Mouse (Mus musculus) neural tube, embryonic 11.5 days (tissue): ENCODE data around the gene Atp1a4. TPM values are rescaled to one million over a fixed set of nuclear protein-coding genes. Genes with fewer than 3 reads are reported as not detected.

Experiments
- ATAC-seq: fragments of 200-750 bp; cut with Nextera tagmentation; 2 replicates; pipeline ENCODE4 v1.8.0; 2017; ENCODE audit warnings: moderate number of reproducible peaks, mild to moderate bottlenecking, moderate TSS enrichment, moderate library complexity; ENCODE audit not compliant: insufficient read depth, low FRiP score, low TSS enrichment
- DNase-seq: peaks from one replicate; pipeline ENCODE4 v3.0.0-alpha.2; 2015; ENCODE audit warnings: low spot score
- H3K27ac ChIP-seq: fragments of 300-500 bp; sonication (generic); 2 replicates; pipeline ENCODE4 v1.5.1; 2014; ENCODE audit warnings: low read depth, mild to moderate bottlenecking, low read length
- H3K27me3 ChIP-seq: fragments of 300-500 bp; sonication (generic); 2 replicates; pipeline ENCODE4 v1.6.1; 2014; ENCODE audit warnings: mild to moderate bottlenecking, low read length, mixed read lengths; ENCODE audit not compliant: control insufficient read depth, insufficient read depth
- H3K36me3 ChIP-seq: fragments of 300-500 bp; sonication (generic); 2 replicates; pipeline ENCODE4 v1.6.1; 2014; ENCODE audit warnings: mild to moderate bottlenecking, low read length, moderate library complexity, mixed read lengths; ENCODE audit not compliant: control insufficient read depth, insufficient read depth
- H3K4me1 ChIP-seq: fragments of 300-500 bp; sonication (generic); 2 replicates; pipeline ENCODE4 v1.6.1; 2014; ENCODE audit warnings: low read length, mixed read lengths; ENCODE audit not compliant: control insufficient read depth, insufficient read depth
- H3K4me2 ChIP-seq: fragments of 300-500 bp; sonication (generic); 2 replicates; pipeline ENCODE4 v1.6.1; 2014; ENCODE audit warnings: low read depth, mild to moderate bottlenecking, moderate library complexity
- H3K4me3 ChIP-seq: fragments of 300-500 bp; sonication (generic); 2 replicates; pipeline ENCODE4 v1.5.1; 2014; ENCODE audit warnings: low read depth, low read length
- H3K9ac ChIP-seq: fragments of 300-500 bp; sonication (generic); 2 replicates; pipeline ENCODE4 v1.6.1; 2014; ENCODE audit warnings: mild to moderate bottlenecking, low read length
- H3K9me3 ChIP-seq: fragments of 300-500 bp; sonication (generic); 2 replicates; pipeline ENCODE4 v1.6.1; 2016; ENCODE audit warnings: low read length; ENCODE audit not compliant: control insufficient read depth
- WGBS: fragments of 180-500 bp; shearing (Covaris S2); extraction: QIAGEN DNeasy Blood & Tissue Kit; methylation state at CpG from one replicate; pipeline ENCODE4 v1.1.7; 2014; 5-methylcytosine and 5-hydroxymethylcytosine counted together
- polyA plus RNA-seq: library from polyadenylated mRNA; unstranded; fragments of >200 nt; fragmentation: Nextera tagmentation; extraction: Ambion mirVana; gene quantifications from 2 replicates; pipeline ENCODE4 v1.2.1, GENCODE M21; 2014

The Atp1a4 gene
- polyA plus RNA-seq, 1 experiment from 2014 or later: not detected

DNA sequence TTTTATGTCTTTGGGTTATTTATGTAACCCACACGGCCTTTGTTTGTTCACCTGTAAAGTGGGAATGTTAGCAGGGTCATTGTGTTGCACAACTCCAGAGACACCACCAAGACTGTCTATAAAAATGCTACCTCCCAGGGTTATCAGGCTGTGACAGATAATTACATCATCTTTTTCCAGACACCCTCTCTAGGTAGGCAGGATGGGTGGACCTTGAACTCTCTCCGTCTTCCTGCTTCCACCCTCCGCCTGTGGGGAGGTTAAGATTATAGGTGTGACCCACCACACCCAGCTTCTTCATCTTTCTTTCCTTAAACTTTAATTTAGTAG lies 31.4 kb upstream of the Atp1a4 start:
- Histone ChIP-seq H3K4me2 (no peak overlapping the region), H3K4me3 (no peak overlapping the region), H3K36me3 (no peaks in the 10 kb centered on the region), H3K27me3 (no peaks in the 10 kb centered on the region), H3K4me1 (no peaks in the 10 kb centered on the region), H3K27ac (no peak overlapping the region), H3K9ac (no peak overlapping the region), H3K9me3 (no peaks in the 10 kb centered on the region)
- DNase-seq: no peak
- 88% methylated on average over 3 of the region's 3 CpGs for WGBS
- no peak for ATAC-seq

- Histone ChIP-seq H3K9me3 (no peaks in the 10 kb centered on the region), H3K9ac (no peak overlapping the region), H3K4me1 (no peaks in the 10 kb centered on the region), H3K27me3 (no peaks in the 10 kb centered on the region), H3K27ac (no peak overlapping the region), H3K4me2 (no peak overlapping the region), H3K36me3 (no peaks in the 10 kb centered on the region), H3K4me3 (no peak overlapping the region)
- no peak for DNase-seq
- ATAC-seq: no peak
- WGBS: 94% methylated on average over 11 of the region's 11 CpGs
These were observed 30.8 kb upstream of the Atp1a4 start for GRCm38 (mm10) chr1:172288900-172289616.

DNA sequence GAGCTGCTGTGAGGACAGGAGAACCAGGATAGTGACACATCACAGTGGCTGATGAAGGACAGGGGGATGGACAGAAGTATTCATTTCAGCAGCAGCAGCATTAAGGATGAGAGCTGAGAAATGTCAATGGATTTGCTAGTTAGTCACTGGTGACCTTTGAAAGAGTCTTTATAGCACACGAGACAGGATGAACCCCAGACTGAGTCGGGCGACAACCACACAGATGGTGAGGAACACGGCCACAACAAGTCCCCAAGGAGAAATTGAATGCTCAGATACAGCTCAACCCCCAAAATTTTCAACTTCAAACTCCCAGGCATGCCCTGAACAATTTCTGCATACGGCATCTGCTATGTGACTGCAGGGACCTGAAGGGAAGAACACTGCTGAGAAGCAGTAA lies 28.5 kb upstream of the Atp1a4 start:
- Histone ChIP-seq H3K27ac (no peak overlapping the region), H3K36me3 (no peaks in the 10 kb centered on the region), H3K9me3 (no peaks in the 10 kb centered on the region), H3K4me3 (no peak overlapping the region), H3K4me1 (no peaks in the 10 kb centered on the region), H3K27me3 (no peaks in the 10 kb centered on the region), H3K9ac (no peak overlapping the region), H3K4me2 (no peak overlapping the region)
- no peak for DNase-seq
- ATAC-seq: no peak
- WGBS: 86% methylated on average over 5 of the region's 5 CpGs

GRCm38 (mm10) chr1:172284221-172284620 lies 26.0 kb upstream of the Atp1a4 start:
- H3K4me3 ChIP-seq: no peak overlapping the region
- WGBS: 87% methylated on average over 14 of the region's 14 CpGs
- no peaks in the 10 kb centered on the region for H3K4me1 ChIP-seq
- H3K9me3 ChIP-seq: no peaks in the 10 kb centered on the region
- no peak overlapping the region for H3K27ac ChIP-seq
- H3K9ac ChIP-seq: no peak overlapping the region
- H3K27me3 ChIP-seq: no peaks in the 10 kb centered on the region
- DNase-seq: no peak
- no peak for ATAC-seq
- no peaks in the 10 kb centered on the region for H3K36me3 ChIP-seq
- H3K4me2 ChIP-seq: no peak overlapping the region

DNA sequence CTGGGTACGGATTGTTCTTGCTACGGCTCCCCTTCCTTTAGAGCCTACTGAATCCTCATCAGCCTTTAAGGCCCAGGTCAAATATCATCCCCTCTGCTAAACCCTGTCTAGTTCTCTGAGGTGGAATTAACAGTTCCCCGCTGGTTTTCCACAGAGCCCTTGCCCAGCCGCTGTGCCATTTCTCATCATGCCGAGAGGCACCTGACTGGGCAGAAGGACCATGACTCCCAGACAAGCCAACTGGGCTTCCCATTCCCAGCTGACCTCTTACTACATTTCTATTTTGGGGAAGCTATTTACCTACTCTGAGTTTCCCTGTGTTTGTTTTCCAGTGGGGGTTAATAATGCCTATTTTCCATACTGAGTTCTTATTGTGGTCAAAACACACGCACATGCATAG lies 24.9 kb upstream of the Atp1a4 start:
- Histone ChIP-seq H3K9me3 (no peaks in the 10 kb centered on the region), H3K4me2 (no peak overlapping the region), H3K9ac (no peak overlapping the region), H3K36me3 (no peaks in the 10 kb centered on the region), H3K4me3 (no peak overlapping the region), H3K4me1 (no peaks in the 10 kb centered on the region), H3K27ac (no peak overlapping the region), H3K27me3 (no peaks in the 10 kb centered on the region)
- ATAC-seq: no peak
- WGBS: 92% methylated on average over 6 of the region's 6 CpGs
- DNase-seq: no peak

DNA sequence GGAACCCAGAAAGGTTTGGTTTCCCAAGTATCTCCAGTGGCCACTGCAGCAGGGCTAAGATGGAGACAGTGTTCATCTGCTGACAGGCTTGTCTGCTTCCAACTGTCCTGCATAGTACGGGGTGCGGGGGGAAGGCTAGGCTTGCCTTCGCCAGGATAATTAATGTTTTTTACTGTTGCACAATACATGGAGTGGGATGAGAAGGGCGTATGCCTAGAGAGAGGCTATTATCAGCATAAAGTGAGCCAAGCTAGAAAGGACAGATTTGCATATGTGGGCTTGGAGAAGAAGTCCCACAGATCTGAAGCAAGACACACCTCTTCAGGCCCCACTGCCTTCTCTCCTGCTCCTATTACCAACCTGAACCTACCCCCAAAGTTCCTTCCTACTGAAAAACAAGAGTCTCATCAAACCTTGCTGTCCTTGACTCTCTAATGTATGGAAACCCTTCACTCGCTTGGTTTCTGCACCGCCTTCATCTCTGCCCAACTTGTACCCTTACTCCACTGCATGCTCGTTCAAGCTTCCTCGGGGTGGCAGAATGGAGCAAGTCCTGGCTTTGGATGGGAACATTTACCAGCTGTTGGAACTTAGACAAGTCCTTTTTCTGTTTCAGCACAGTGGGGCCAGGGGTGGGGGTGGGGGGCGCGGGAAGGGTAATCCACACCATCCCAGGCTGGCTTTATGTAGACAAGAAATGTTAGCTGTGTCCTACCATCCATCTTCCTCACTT lies 23.5 kb upstream of the Atp1a4 start:
- no peak for ATAC-seq
- Histone ChIP-seq H3K4me2 (no peak overlapping the region), H3K36me3 (no peaks in the 10 kb centered on the region), H3K27me3 (no peaks in the 10 kb centered on the region), H3K4me3 (no peak overlapping the region), H3K9ac (no peak overlapping the region), H3K27ac (no peak overlapping the region), H3K9me3 (no peaks in the 10 kb centered on the region), H3K4me1 (no peaks in the 10 kb centered on the region)
- no peak for DNase-seq
- 84% methylated on average over 10 of the region's 10 CpGs for WGBS

DNA sequence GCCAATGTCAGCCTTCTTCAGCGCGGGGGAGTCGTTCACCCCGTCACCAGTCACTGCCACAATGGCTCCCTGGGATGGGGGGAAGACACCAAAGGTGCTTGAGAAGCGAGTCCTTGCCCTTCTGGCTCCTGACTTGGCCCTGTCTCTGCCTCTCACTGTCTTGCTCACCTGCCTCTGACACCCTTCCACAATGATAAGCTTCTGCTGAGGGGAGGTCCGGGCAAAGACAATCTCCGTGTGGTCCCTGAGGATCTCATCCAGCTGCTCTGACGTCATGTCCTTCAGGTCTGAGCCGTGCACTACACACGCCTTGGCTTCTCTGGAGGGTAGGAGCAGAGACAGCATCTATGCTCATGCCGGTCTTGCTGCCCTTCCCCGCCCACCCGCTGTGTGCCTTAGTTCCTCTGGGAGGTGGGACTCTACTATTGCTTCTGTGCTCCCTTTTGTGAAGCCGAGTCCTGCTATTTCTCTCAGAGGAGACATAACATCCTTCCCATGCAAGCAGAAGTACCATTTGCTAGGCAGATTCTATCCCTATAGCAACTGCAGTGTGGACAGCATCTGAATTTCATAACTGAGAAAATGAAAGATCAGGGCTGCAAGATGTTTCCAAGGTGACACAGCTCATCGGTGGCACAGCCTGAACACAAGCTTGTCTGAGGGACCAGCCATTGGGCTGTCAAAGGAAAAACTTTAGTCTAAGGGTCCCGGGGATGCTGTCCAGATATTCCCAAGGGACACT lies 21.7 kb upstream of the Atp1a4 start:
- DNase-seq: no peak
- no peak for ATAC-seq
- Histone ChIP-seq H3K4me3 (no peak overlapping the region), H3K4me1 (no peaks in the 10 kb centered on the region), H3K36me3 (no peaks in the 10 kb centered on the region), H3K4me2 (no peak overlapping the region), H3K27ac (no peak overlapping the region), H3K9me3 (no peaks in the 10 kb centered on the region), H3K9ac (no peak overlapping the region), H3K27me3 (no peaks in the 10 kb centered on the region)
- 84% methylated on average over 16 of the region's 16 CpGs for WGBS

GRCm38 (mm10) chr1:172278328-172278727 lies 20.1 kb upstream of the Atp1a4 start:
- Histone ChIP-seq H3K4me3 (no peak overlapping the region), H3K4me1 (no peaks in the 10 kb centered on the region), H3K9me3 (no peaks in the 10 kb centered on the region), H3K27me3 (no peaks in the 10 kb centered on the region), H3K9ac (no peak overlapping the region), H3K36me3 (no peaks in the 10 kb centered on the region), H3K27ac (no peak overlapping the region), H3K4me2 (no peak overlapping the region)
- no peak for DNase-seq
- ATAC-seq: no peak
- WGBS: 94% methylated on average over 13 of the region's 13 CpGs
